Mouse (Mus musculus): ENCODE data around the gene Glmp. TPM values are rescaled to one million over a fixed set of nuclear protein-coding genes. Genes with fewer than 3 reads are reported as not detected.
"Not testable (repeated sequence)": the region's sequence is repeated elsewhere in the genome, so short reads cannot be mapped to it uniquely, and the experiment has no call there.

Gene Glmp
- polyA plus RNA-seq, 1 experiment: 181 TPM

DNA sequence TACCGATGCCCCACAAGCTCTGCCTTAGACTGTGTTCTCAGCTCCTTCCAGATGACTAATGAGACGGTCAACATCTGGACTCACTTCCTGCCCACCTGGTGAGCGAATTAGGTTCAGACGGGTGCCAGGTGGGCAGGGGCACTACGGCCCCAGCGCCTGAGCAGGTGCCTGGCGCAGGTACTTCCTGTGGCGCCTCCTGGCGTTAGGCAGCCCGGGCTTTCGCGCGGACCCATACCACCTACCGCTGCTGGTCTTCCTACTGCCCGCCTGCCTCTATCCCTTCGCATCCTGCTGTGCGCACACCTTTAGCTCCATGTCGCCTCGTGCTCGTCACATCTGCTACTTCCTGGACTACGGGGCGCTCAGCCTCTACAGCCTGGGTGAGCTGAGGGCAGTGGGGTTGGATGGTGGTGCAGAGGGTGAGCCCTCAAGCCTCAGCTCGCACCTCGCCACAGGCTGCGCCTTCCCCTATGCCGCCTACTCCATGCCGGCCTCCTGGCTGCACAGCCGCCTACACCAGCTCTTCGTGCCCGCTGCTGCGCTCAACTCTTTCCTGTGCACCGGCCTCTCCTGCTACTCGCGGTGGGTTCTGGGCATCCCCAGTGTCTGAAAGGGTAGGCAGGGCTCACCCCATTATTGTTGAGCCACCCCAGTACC, 41.0 kb downstream of the Glmp start:
- Histone ChIP-seq H3K4me1 (ENCODE audit: control insufficient read depth, insufficient read depth, insufficient read length, low read length) (peaks cover 3% of the 10 kb centered on the region; the same call in 1 of the 2 replicates), H3K27me3 (ENCODE audit: control insufficient read depth, insufficient read depth, low read length) (0 out of 2 replicates have a peak, but pooled peaks cover 5% of the 10 kb centered on the region), H3K27ac (ENCODE audit: insufficient read depth, low read depth, low read length) (no peak overlapping the region), H3K36me3 (ENCODE audit: control insufficient read depth, insufficient read depth, low read length) (peaks cover 14% of the 10 kb centered on the region), H3K4me3 (ENCODE audit: low read depth, low read length) (no peak overlapping the region)
- WGBS: 59% methylated on average over 34 of the region's 34 CpGs
- TF ChIP-seq POLR2A (IDR thresholded peaks at IDR 0.05; ENCODE audit: low read depth, low read length) (no peak), CTCF (IDR thresholded peaks at IDR 0.05; ENCODE audit: extremely low read depth, insufficient read length, insufficient replicate concordance, low read depth, low read length) (no peak)

DNA sequence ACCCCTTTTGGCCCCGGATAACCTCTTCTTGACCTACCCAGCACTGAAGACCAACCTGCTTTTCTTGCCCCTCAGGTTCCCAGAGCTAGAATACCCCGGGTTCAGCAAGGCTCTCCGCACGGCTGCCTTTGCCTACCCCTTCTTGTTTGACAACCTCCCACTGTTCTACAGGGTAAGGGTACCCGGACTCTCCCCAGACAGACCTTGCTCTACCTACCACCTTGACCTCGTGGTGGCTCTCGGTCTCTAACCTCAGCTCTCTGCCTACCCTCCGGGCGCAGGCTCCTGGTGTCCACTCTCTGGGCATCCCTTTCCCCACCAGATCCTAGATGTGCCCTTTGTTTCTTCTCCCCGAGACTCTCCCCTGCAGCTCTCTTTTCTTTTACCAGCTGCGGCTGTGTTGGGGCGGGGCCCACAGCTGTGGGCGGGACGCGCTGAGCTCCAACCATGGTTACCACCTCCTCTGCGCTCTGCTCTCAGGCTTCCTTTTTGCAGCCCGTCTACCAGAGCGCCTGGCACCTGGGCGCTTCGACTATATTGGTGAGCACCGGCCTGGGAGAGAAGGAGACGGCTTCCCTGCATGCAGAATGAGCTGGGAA, 42.1 kb downstream of the Glmp start:
- H3K4me1 ChIP-seq (ENCODE audit: control insufficient read depth, insufficient read depth, insufficient read length, low read length); H3K4me3 ChIP-seq (ENCODE audit: low read depth, low read length); H3K27ac ChIP-seq (ENCODE audit: insufficient read depth, low read depth, low read length); H3K36me3 ChIP-seq (ENCODE audit: control insufficient read depth, insufficient read depth, low read length); H3K27me3 ChIP-seq (ENCODE audit: control insufficient read depth, insufficient read depth, low read length): not testable (repeated sequence)
- WGBS: 6% methylated on average over 22 of the region's 22 CpGs

DNA sequence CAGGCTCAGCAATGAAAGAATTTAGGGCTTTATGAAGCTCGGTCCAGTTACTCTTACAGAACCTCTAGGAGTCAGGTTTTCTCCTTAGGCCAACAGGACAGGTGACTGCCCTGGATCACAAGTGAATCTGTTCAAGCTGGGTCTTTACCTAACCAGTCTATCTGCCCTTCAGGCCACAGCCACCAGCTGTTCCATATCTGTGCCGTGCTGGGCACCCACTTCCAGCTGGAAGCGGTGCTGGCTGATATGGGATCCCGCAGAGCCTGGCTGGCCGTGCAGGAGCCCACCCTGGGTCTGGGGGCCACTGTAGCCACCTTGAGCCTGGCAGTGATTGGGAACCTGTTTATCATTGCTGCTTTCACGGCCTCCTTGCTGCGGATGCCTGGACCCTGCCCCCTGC, 42.7 kb downstream of the Glmp start:
- H3K36me3 ChIP-seq (ENCODE audit: control insufficient read depth, insufficient read depth, low read length); H3K27ac ChIP-seq (ENCODE audit: insufficient read depth, low read depth, low read length); H3K4me3 ChIP-seq (ENCODE audit: low read depth, low read length); H3K4me1 ChIP-seq (ENCODE audit: control insufficient read depth, insufficient read depth, insufficient read length, low read length); H3K27me3 ChIP-seq (ENCODE audit: control insufficient read depth, insufficient read depth, low read length): not testable (repeated sequence)
- 58% methylated on average over 4 of the region's 7 CpGs for WGBS

DNA sequence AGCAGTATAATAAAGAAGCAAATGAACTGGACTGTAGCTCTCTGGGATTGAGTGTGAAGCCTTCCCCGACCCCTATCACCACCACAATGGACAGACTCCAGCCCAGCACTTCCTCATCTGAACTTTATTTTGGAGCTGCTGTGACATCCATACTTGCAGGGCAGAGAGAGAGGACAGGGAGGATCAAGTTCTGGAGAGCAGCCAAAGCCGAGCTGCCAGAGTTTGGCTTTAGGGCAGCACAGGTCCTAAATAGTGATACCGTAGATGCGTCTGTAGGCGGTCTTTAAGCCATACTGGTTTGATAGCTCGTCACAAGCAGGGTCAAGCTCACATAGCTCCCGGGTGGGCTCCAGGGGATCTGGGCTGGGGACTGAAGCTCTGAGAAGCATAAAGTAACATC, 43.7 kb downstream of the Glmp start:
- not testable (repeated sequence) for H3K4me1 ChIP-seq (ENCODE audit: control insufficient read depth, insufficient read depth, insufficient read length, low read length); H3K36me3 ChIP-seq (ENCODE audit: control insufficient read depth, insufficient read depth, low read length); H3K27ac ChIP-seq (ENCODE audit: insufficient read depth, low read depth, low read length); H3K27me3 ChIP-seq (ENCODE audit: control insufficient read depth, insufficient read depth, low read length); H3K4me3 ChIP-seq (ENCODE audit: low read depth, low read length)
- WGBS: 91% methylated on average over 7 of the region's 7 CpGs

DNA sequence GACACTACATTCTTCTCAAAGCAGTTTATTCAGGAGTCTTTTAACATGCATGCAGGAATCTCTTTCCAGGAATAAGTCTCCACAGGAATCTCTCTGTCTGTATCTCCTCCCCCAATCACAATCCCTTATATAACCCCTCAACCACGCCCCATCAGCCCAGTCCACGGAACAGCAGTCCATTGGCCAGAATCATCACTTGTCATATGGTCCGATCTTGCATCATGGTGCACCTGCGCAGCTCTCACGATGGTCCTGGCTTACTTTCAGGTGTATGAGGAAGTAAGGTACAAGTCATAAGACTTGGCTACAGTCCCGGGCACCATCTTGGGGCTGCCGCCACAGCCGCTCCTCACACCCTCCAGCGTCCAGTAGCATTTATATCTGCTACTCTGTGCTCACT, 47.8 kb downstream of the Glmp start, which contains the start of gene Bglap3:
Gene Bglap3 (minus strand): TSS at position 101 of the 400 bp plus-strand sequence.
- H3K36me3 ChIP-seq (ENCODE audit: control insufficient read depth, insufficient read depth, low read length); H3K27ac ChIP-seq (ENCODE audit: insufficient read depth, low read depth, low read length); H3K4me3 ChIP-seq (ENCODE audit: low read depth, low read length); H3K4me1 ChIP-seq (ENCODE audit: control insufficient read depth, insufficient read depth, insufficient read length, low read length); H3K27me3 ChIP-seq (ENCODE audit: control insufficient read depth, insufficient read depth, low read length): not testable (repeated sequence)
- 74% methylated on average over 9 of the region's 9 CpGs for WGBS

DNA sequence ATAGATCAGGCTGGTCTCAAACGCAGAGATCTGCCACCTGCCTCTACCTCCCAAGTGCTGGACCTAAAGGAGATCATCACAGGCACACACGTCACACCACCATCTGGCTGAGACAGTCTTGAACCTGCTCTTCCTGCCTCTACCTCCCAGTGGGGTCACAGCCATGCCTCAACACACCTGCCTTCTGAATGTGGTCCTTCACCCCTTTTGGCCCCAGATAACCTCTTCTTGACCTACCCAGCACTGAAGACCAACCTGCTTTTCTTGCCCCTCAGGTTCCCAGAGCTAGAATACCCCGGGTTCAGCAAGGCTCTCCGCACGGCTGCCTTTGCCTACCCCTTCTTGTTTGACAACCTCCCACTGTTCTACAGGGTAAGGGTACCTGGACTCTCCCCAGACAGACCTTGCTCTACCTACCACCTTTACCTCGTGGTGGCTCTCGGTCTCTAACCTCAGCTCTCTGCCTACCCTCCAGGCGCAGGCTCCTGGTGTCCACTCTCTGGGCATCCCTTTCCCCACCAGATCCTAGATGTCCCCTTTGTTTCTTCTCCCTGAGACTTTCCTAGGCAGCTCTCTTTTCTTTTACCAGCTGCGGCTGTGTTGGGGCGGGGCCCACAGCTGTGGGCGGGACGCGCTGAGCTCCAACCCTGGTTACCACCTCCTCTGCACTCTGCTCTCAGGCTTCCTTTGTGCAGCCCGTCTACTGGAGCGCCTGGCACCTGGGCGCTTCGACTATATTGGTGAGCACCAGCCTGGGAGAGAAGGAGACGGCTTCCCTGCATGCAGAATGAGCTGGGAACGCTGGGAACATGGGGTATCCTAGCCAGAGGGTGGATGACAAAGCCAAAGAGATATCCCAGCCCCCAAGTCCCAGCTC, 51.2 kb downstream of the Glmp start:
- 11% methylated on average over 19 of the region's 19 CpGs for WGBS
- not testable (repeated sequence) for H3K4me3 ChIP-seq (ENCODE audit: low read depth, low read length)

DNA sequence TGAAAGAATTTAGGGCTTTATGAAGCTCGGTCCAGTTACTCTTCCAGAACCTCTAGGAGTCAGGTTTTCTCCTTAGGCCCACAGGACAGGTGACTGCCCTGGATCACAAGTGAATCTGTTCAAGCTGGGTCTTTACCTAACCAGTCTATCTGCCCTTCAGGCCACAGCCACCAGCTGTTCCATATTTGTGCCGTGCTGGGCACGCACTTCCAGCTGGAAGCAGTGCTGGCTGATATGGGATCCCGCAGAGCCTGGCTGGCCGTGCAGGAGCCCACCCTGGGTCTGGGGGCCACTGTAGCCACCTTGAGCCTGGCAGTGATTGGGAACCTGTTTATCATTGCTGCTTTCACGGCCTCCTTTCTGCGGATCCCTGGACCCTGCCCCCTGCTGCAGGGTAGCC, 51.8 kb downstream of the Glmp start:
- H3K27ac ChIP-seq (ENCODE audit: insufficient read depth, low read depth, low read length); H3K4me1 ChIP-seq (ENCODE audit: control insufficient read depth, insufficient read depth, insufficient read length, low read length); H3K4me3 ChIP-seq (ENCODE audit: low read depth, low read length); H3K36me3 ChIP-seq (ENCODE audit: control insufficient read depth, insufficient read depth, low read length); H3K27me3 ChIP-seq (ENCODE audit: control insufficient read depth, insufficient read depth, low read length): not testable (repeated sequence)
- WGBS: 31% methylated on average over 6 of the region's 7 CpGs

More for the DNA sequence above, 51.2 kb downstream of the Glmp start:
- not testable (repeated sequence) for H3K27me3 ChIP-seq (ENCODE audit: control insufficient read depth, insufficient read depth, low read length); H3K27ac ChIP-seq (ENCODE audit: insufficient read depth, low read depth, low read length); H3K36me3 ChIP-seq (ENCODE audit: control insufficient read depth, insufficient read depth, low read length); H3K4me1 ChIP-seq (ENCODE audit: control insufficient read depth, insufficient read depth, insufficient read length, low read length)

DNA sequence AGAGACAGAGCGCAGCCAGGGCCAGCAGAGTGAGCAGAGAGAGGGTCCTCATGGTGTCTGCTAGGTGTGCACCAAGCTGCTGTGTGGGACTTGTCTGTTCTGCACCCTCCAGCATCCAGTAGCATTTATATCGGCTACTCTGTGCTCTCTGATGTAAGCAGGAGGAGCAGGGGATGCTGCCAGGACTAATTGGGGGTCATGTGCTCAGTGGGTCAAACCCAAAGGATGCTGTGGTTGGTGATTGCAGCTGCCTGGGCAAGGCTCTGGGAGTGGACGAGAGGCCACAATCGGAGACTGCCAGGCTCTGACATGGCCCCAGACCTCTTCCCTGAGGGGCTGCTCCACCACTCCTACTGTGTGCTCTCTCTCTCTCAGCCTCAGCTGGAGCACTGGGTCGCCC, 53.8 kb downstream of the Glmp start, which contains the start of gene Bglap2:
Gene Bglap2 (minus strand): TSS at position 101 of the 400 bp plus-strand sequence.
- not testable (repeated sequence) for H3K4me1 ChIP-seq (ENCODE audit: control insufficient read depth, insufficient read depth, insufficient read length, low read length); H3K36me3 ChIP-seq (ENCODE audit: control insufficient read depth, insufficient read depth, low read length); H3K4me3 ChIP-seq (ENCODE audit: low read depth, low read length); H3K27me3 ChIP-seq (ENCODE audit: control insufficient read depth, insufficient read depth, low read length); H3K27ac ChIP-seq (ENCODE audit: insufficient read depth, low read depth, low read length)
- WGBS: 88% methylated on average over 5 of the region's 5 CpGs

Other genes with a start within 250 kb of the Glmp start
- not detected in 2 replicates for gene Ttc24, start 246.7 kb upstream of the Glmp start, polyA plus RNA-seq (2012; rRNA removed)
- 7.1 and 14.6 TPM in 2 replicates for gene Iqgap3, start 243.1 kb upstream of the Glmp start, polyA plus RNA-seq (2012; rRNA removed)
- 61.9 and 89.7 TPM in 2 replicates for gene Mef2d, start 182.7 kb upstream of the Glmp start, polyA plus RNA-seq (2012; rRNA removed)
- 11.2 and 40.3 TPM in 2 replicates for gene Rhbg, start 70.3 kb upstream of the Glmp start, polyA plus RNA-seq (2012; rRNA removed)
- gene Gm38392, start 37.8 kb upstream of the Glmp start, polyA plus RNA-seq (2012; rRNA removed): not detected in 2 replicates
- gene Tsacc, start 28.0 kb upstream of the Glmp start, polyA plus RNA-seq (2012; rRNA removed): 0.76 and 0.99 TPM in 2 replicates
- 46.0 and 73.9 TPM in 2 replicates for gene Cct3, start 27.9 kb upstream of the Glmp start, polyA plus RNA-seq (2012; rRNA removed)
- 32.5 and 47.1 TPM in 2 replicates for gene Tmem79, start 11.1 kb downstream of the Glmp start, polyA plus RNA-seq (2012; rRNA removed)
- gene Smg5, start 11.2 kb downstream of the Glmp start, polyA plus RNA-seq (2012; rRNA removed): 33.9 and 42.4 TPM in 2 replicates
- 1.5 and 1.7 TPM in 2 replicates for gene Paqr6, start 39.6 kb downstream of the Glmp start, polyA plus RNA-seq (2012; rRNA removed)
- 2.2 and 6.7 TPM in 2 replicates for gene Bglap3, start 47.7 kb downstream of the Glmp start, polyA plus RNA-seq (2012; rRNA removed)
- 0.70 TPM in 1 of 2 replicates, not detected in the other for gene Bglap2, start 53.7 kb downstream of the Glmp start, polyA plus RNA-seq (2012; rRNA removed)
- 1.6 TPM in 1 of 2 replicates, not detected in the other for gene Bglap, start 59.4 kb downstream of the Glmp start, polyA plus RNA-seq (2012; rRNA removed)
- 52.3 and 108 TPM in 2 replicates for gene Pmf1, start 85.3 kb downstream of the Glmp start, polyA plus RNA-seq (2012; rRNA removed)
- gene Slc25a44, start 100.1 kb downstream of the Glmp start, polyA plus RNA-seq (2012; rRNA removed): 19.7 and 44.8 TPM in 2 replicates
- gene Sema4a, start 136.2 kb downstream of the Glmp start, polyA plus RNA-seq (2012; rRNA removed): 137 and 321 TPM in 2 replicates
- gene Lmna, start 184.9 kb downstream of the Glmp start, polyA plus RNA-seq (2012; rRNA removed): 209 and 353 TPM in 2 replicates
- 0.41 and 0.60 TPM in 2 replicates for gene Mex3a, start 207.4 kb downstream of the Glmp start, polyA plus RNA-seq (2012; rRNA removed)
- 132 and 184 TPM in 2 replicates for gene Rab25, start 223.3 kb downstream of the Glmp start, polyA plus RNA-seq (2012; rRNA removed)
- gene Lamtor2, start 228.1 kb downstream of the Glmp start, polyA plus RNA-seq (2012; rRNA removed): 99.8 and 167 TPM in 2 replicates
- gene Ubqln4, start 228.7 kb downstream of the Glmp start, polyA plus RNA-seq (2012; rRNA removed): 26.0 and 35.4 TPM in 2 replicates